Mouse (Mus musculus): Measurements from ENCODE around the gene Tcf7l2. TPM values are rescaled to one million over a fixed set of nuclear protein-coding genes. Genes with fewer than 3 reads are reported as not detected.

Gene Tcf7l2
- polyA plus RNA-seq, 1 experiment from 2014 or later: 27.0 TPM

DNA sequence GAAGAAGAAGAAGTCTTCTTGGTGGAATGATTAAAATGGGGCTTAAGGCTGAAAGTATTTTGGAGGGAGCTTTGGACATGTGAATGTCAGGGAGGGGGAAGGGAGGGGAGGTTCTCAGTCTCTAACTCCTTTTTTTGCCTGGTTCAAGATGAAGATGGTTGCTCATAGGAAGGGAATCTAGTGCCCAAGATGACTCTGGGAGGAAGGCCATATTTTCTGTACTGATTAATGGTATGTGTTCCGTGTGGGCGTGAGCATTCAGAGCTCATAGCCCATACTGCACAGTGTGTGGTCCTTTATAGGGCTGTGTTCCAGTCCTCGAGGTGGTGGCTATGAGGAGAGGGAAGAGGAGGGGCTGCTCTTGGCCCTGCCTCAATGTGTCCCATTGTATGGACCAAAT is 131.6 kb downstream of the Tcf7l2 start:
- no peak overlapping the region for H3K4me3 ChIP-seq (ENCODE audit: low read length)
- no peak overlapping the region for H3K9ac ChIP-seq (ENCODE audit: low read depth, low read length)
- no peaks in the 10 kb centered on the region; the same call in 1 of the 2 replicates for H3K4me1 ChIP-seq (ENCODE audit: control insufficient read depth, insufficient read depth, low read depth, low read length)
- H3K36me3 ChIP-seq (ENCODE audit: control insufficient read depth, insufficient read depth, low read length): no peaks in the 10 kb centered on the region
- no peak overlapping the region for H3K4me2 ChIP-seq (ENCODE audit: low read length)
- H3K27ac ChIP-seq (ENCODE audit: low read depth, low read length): no peak overlapping the region
- WGBS: 67% methylated on average over 3 of the region's 3 CpGs
- 0 out of 2 replicates have a peak, but pooled peaks cover 3% of the 10 kb centered on the region for H3K27me3 ChIP-seq (replicated peaks; ENCODE audit: control insufficient read depth, insufficient read depth, low read length)
- H3K9me3 ChIP-seq (ENCODE audit: control insufficient read depth, low read length): no peaks in the 10 kb centered on the region
- ATAC-seq: no peak

DNA sequence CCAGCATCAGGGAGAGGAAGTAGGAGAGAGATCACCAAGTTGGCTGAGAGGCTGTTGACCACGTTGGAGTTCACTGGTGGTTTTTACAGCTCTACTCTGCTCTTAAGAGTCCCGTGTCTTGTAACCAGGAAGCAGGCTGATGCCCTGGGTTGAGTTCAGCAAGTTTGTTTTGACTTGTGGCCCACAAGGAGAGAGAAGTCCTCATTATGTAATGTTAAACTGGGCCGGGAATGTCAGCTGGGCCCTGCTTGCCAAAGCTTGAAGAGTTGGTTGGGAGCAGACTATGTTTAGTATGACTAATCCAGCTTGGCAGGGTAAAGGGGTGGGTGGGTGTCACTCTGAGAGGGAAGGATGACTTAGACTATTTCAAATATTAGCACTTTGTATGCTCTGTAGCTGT is 134.9 kb downstream of the Tcf7l2 start:
- H3K36me3 ChIP-seq (ENCODE audit: control insufficient read depth, insufficient read depth, low read length): no peaks in the 10 kb centered on the region
- H3K4me3 ChIP-seq (ENCODE audit: low read length): no peak overlapping the region
- H3K27ac ChIP-seq (ENCODE audit: low read depth, low read length): no peak overlapping the region
- H3K9ac ChIP-seq (ENCODE audit: low read depth, low read length): no peak overlapping the region
- 49% methylated on average over 3 of the region's 3 CpGs for WGBS
- ATAC-seq: no peak
- 0 out of 2 replicates have a peak, but pooled peaks cover 3% of the 10 kb centered on the region for H3K27me3 ChIP-seq (replicated peaks; ENCODE audit: control insufficient read depth, insufficient read depth, low read length)
- H3K4me2 ChIP-seq (ENCODE audit: low read length): no peak overlapping the region
- peaks cover 7% of the 10 kb centered on the region for H3K4me1 ChIP-seq (ENCODE audit: control insufficient read depth, insufficient read depth, low read depth, low read length)
- H3K9me3 ChIP-seq (ENCODE audit: control insufficient read depth, low read length): no peaks in the 10 kb centered on the region

DNA sequence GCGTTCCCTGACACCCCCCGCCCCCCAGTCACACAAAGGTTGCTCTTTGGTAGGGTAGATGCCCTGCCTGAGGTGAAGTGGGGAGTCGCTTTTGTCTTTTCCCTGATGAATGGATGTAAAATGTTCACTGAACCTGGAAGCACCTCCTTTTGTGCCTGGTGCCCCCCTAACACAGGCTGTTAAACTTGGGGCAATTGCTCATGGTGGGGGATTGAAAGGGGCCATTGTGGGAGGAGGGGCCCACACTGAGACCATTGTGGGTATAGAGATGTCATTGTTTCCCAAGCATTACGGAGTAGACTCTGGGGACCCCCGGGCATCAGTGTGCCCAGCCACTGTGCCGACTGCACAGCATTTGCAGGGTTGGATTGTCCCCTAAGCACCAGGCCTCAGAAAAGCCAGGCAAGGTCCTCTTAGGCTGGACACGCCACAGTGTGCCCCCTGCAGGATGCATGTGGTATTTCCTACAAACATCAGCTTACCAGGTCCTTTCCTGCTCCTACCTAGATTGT is 135.8 kb downstream of the Tcf7l2 start:
- no peak overlapping the region for H3K27ac ChIP-seq (ENCODE audit: low read depth, low read length)
- peak; percentile 71 for ATAC-seq

DNA sequence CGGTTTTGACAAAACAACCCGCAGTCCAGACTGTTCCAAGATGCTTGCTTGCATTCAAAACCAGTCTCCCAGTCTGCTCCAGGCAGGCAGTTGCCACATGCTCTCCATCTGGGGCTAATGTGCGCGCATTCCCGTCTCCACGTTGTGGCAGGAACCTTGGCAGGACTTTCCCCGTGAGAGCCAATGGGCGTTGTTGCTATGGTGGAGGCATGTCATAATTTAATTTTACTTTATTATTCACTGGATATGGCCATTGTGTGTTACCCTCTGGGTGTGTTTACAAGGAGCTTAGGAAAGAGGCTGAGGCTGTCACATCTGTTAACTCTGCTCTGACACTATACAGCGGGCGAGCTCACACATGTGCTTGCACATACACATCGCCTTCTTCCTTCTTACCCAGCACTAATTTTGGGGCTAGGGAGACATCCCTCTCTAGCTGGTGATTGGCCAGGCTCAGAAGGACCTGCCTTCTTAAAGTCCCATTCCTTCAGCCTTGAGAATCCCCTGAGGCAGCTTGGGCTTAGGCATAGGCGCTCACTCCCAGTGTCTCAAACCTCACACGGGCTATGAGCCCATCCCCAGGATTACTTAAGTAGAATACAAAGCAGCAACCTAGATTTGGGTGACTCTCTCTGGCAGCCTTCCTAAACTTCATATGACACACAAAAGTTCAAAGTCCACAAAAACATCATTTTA is 139.2 kb downstream of the Tcf7l2 start:
- H3K9me3 ChIP-seq (ENCODE audit: control insufficient read depth, low read length): no peaks in the 10 kb centered on the region
- 30% methylated on average over 13 of the region's 13 CpGs for WGBS
- peak overlapping the region; percentile 27 for H3K4me2 ChIP-seq (ENCODE audit: low read length)

More for the DNA sequence above, 135.8 kb downstream of the Tcf7l2 start:
- Histone ChIP-seq H3K36me3 (ENCODE audit: control insufficient read depth, insufficient read depth, low read length) (no peaks in the 10 kb centered on the region), H3K9ac (ENCODE audit: low read depth, low read length) (no peak overlapping the region), H3K4me1 (ENCODE audit: control insufficient read depth, insufficient read depth, low read depth, low read length) (peaks cover 7% of the 10 kb centered on the region), H3K9me3 (ENCODE audit: control insufficient read depth, low read length) (no peaks in the 10 kb centered on the region), H3K4me3 (ENCODE audit: low read length) (no peak overlapping the region), H3K27me3 (replicated peaks; ENCODE audit: control insufficient read depth, insufficient read depth, low read length) (0 out of 2 replicates have a peak, but pooled peaks cover 3% of the 10 kb centered on the region), H3K4me2 (ENCODE audit: low read length) (no peak overlapping the region)
- WGBS: 11% methylated on average over 7 of the region's 7 CpGs

DNA sequence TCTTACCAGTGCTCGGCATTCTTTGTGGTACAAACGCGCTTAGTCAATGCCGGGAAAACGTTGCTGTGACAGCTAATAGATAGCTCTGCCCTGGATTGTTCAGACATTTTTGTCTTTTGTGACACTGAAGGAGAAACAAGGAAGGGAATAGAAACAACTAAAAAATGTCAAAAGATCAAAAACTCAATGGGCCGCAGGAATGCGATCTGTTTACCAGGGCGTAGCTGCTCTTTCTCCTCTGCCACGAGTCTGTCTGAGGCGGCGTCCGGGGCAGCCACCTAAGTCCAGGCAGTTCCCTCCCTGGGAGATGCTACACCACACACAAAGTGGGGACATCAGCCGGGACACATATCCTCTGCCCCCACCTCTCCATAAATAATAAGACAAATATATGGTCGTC is 144.9 kb downstream of the Tcf7l2 start:
- Histone ChIP-seq H3K4me1 (ENCODE audit: control insufficient read depth, insufficient read depth, low read depth, low read length) (no peaks in the 10 kb centered on the region), H3K9me3 (ENCODE audit: control insufficient read depth, low read length) (no peaks in the 10 kb centered on the region), H3K27ac (ENCODE audit: low read depth, low read length) (no peak overlapping the region), H3K4me3 (ENCODE audit: low read length) (no peak overlapping the region), H3K36me3 (ENCODE audit: control insufficient read depth, insufficient read depth, low read length) (no peaks in the 10 kb centered on the region), H3K9ac (ENCODE audit: low read depth, low read length) (no peak overlapping the region), H3K27me3 (replicated peaks; ENCODE audit: control insufficient read depth, insufficient read depth, low read length) (peaks cover 2% of the 10 kb centered on the region), H3K4me2 (ENCODE audit: low read length) (no peak overlapping the region)
- WGBS: 47% methylated on average over 14 of the region's 14 CpGs
- ATAC-seq: no peak

More for the DNA sequence above, 139.2 kb downstream of the Tcf7l2 start:
- Histone ChIP-seq H3K27me3 (replicated peaks; ENCODE audit: control insufficient read depth, insufficient read depth, low read length) (peaks cover 2% of the 10 kb centered on the region; the same call in 1 of the 2 replicates), H3K4me1 (ENCODE audit: control insufficient read depth, insufficient read depth, low read depth, low read length) (peaks cover 7% of the 10 kb centered on the region), H3K27ac (ENCODE audit: low read depth, low read length) (no peak overlapping the region), H3K36me3 (ENCODE audit: control insufficient read depth, insufficient read depth, low read length) (no peaks in the 10 kb centered on the region), H3K4me3 (ENCODE audit: low read length) (no peak overlapping the region), H3K9ac (ENCODE audit: low read depth, low read length) (no peak overlapping the region)
- peak; percentile 58 for ATAC-seq

DNA sequence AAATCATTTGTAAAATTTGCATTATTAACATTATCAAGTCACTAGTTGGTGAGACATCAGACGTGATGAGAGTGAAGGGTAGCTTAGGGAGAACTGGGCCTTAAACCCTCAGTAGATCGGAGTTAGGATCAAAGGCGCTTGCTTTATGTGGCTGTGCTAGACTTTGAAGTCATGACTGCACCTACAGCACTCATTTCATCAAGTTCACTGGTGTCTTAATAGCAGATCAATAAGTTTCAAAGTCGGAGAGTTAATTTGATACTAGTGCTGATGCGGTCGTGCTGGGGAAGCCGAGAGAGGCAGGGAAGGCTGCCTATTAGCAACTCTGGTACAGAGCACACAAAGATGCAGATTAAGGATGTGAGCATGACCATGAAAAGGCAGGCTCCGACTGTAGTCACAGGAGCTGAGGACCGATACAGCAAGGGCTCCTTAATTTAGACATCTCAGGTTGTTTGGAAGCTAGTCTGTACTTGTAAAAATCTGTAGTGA is 150.1 kb downstream of the Tcf7l2 start:
- WGBS: 63% methylated on average over 9 of the region's 9 CpGs
- H3K9me3 ChIP-seq (ENCODE audit: control insufficient read depth, low read length): no peaks in the 10 kb centered on the region
- H3K9ac ChIP-seq (ENCODE audit: low read depth, low read length): no peak overlapping the region
- peaks cover 6% of the 10 kb centered on the region for H3K27me3 ChIP-seq (replicated peaks; ENCODE audit: control insufficient read depth, insufficient read depth, low read length)
- H3K4me2 ChIP-seq (ENCODE audit: low read length): no peak overlapping the region
- no peaks in the 10 kb centered on the region for H3K36me3 ChIP-seq (ENCODE audit: control insufficient read depth, insufficient read depth, low read length)
- no peak for ATAC-seq
- H3K4me1 ChIP-seq (ENCODE audit: control insufficient read depth, insufficient read depth, low read depth, low read length): peaks cover 6% of the 10 kb centered on the region
- H3K27ac ChIP-seq (ENCODE audit: low read depth, low read length): no peak overlapping the region
- no peak overlapping the region for H3K4me3 ChIP-seq (ENCODE audit: low read length)

DNA sequence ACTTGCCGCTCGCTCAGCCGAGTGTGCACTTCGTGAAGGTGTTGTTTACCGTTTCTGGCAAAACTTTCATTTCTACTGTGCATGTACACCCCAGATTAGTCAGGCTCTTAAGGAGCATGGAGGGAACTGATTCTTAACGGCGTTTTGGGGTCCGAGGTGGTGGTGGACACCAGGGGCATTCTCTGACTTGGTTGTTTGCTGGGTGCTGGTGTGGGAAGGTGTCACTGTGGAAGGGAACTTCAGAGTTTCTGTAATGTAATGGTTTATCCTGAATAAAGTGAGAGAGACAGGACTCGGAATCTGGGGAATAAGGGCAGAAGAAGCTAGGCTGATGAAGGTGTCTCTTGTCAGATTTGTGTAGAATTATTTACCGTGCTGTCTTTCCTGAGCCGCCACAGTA is 151.9 kb downstream of the Tcf7l2 start:
- Histone ChIP-seq H3K27ac (ENCODE audit: low read depth, low read length) (no peak overlapping the region), H3K36me3 (ENCODE audit: control insufficient read depth, insufficient read depth, low read length) (no peaks in the 10 kb centered on the region), H3K4me2 (ENCODE audit: low read length) (no peak overlapping the region), H3K9ac (ENCODE audit: low read depth, low read length) (no peak overlapping the region), H3K4me1 (ENCODE audit: control insufficient read depth, insufficient read depth, low read depth, low read length) (peaks cover 6% of the 10 kb centered on the region), H3K27me3 (replicated peaks; ENCODE audit: control insufficient read depth, insufficient read depth, low read length) (peaks cover 8% of the 10 kb centered on the region), H3K9me3 (ENCODE audit: control insufficient read depth, low read length) (no peaks in the 10 kb centered on the region), H3K4me3 (ENCODE audit: low read length) (no peak overlapping the region)
- ATAC-seq: no peak
- WGBS: 67% methylated on average over 11 of the region's 11 CpGs

DNA sequence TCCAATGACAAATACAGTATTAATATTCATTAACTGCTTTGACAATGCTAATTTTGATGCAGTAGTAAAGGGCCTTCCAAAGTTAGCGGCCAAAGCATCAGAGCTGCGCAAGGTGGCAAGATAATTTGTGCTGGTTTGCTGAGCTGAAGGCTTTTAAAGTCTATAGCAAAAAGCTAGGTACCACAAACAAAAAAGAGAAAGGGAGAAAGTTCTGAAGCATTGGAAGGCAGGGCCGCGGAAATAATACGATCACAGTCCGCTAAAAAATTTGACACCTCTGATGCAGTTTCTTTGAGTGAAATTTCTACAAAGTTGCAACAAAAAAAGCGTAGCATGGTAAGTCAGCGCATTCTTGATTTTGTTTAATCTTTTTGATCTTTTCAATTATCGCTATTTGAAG is 152.8 kb downstream of the Tcf7l2 start:
- H3K27ac ChIP-seq (ENCODE audit: low read depth, low read length): no peak overlapping the region
- peaks cover 8% of the 10 kb centered on the region for H3K27me3 ChIP-seq (replicated peaks; ENCODE audit: control insufficient read depth, insufficient read depth, low read length)
- no peak overlapping the region for H3K4me2 ChIP-seq (ENCODE audit: low read length)
- no peaks in the 10 kb centered on the region for H3K36me3 ChIP-seq (ENCODE audit: control insufficient read depth, insufficient read depth, low read length)
- H3K4me3 ChIP-seq (ENCODE audit: low read length): no peak overlapping the region
- peaks cover 6% of the 10 kb centered on the region for H3K4me1 ChIP-seq (ENCODE audit: control insufficient read depth, insufficient read depth, low read depth, low read length)
- H3K9me3 ChIP-seq (ENCODE audit: control insufficient read depth, low read length): no peaks in the 10 kb centered on the region
- 33% methylated on average over 9 of the region's 9 CpGs for WGBS
- no peak overlapping the region for H3K9ac ChIP-seq (ENCODE audit: low read depth, low read length)
- ATAC-seq: no peak

DNA sequence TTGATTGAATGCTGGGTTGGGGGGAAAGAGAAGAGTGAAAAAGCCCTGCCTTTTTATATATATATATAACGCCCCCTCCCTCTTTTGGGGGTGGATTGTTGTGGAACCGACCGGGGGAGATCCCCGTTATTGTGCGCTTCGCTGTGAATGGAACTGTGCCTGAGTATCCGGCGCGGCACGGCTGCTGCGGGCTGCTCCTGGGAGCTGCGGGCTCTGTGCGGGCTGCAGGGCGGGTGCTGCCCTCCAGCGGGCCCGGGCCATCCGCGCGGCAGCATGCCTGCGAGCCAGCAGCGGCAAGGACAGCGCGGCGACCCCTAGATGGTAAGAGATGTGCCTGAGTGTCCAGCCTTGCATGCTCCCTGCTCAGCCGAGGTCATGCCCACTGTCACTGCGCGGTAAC is 153.7 kb downstream of the Tcf7l2 start:
- H3K27ac ChIP-seq (ENCODE audit: low read depth, low read length): 0 out of 2 replicates have a peak overlapping the region, but pooled peaks have one; percentile 30
- WGBS: 0% methylated on average over 27 of the region's 27 CpGs

More for the DNA sequence above, 153.7 kb downstream of the Tcf7l2 start:
- no peaks in the 10 kb centered on the region for H3K9me3 ChIP-seq (ENCODE audit: control insufficient read depth, low read length)
- H3K27me3 ChIP-seq (replicated peaks; ENCODE audit: control insufficient read depth, insufficient read depth, low read length): peaks cover 8% of the 10 kb centered on the region
- peak; percentile 80 for ATAC-seq
- peak overlapping the region; percentile 34 for H3K4me3 ChIP-seq (ENCODE audit: low read length)
- H3K4me1 ChIP-seq (ENCODE audit: control insufficient read depth, insufficient read depth, low read depth, low read length): peaks cover 6% of the 10 kb centered on the region
- 0 out of 2 replicates have a peak overlapping the region, but pooled peaks have one; percentile 25 for H3K9ac ChIP-seq (ENCODE audit: low read depth, low read length)
- peak overlapping the region; percentile 57 for H3K4me2 ChIP-seq (ENCODE audit: low read length)
- H3K36me3 ChIP-seq (ENCODE audit: control insufficient read depth, insufficient read depth, low read length): no peaks in the 10 kb centered on the region
